Mouse (Mus musculus): ENCODE measurements at regions not wholly inside any gene's neighbourhood (a gene's known extent, or its start where the extent isn't known, plus 50 kb on each side); places are given as distances from the start of the nearest gene placed in this dataset.

DNA sequence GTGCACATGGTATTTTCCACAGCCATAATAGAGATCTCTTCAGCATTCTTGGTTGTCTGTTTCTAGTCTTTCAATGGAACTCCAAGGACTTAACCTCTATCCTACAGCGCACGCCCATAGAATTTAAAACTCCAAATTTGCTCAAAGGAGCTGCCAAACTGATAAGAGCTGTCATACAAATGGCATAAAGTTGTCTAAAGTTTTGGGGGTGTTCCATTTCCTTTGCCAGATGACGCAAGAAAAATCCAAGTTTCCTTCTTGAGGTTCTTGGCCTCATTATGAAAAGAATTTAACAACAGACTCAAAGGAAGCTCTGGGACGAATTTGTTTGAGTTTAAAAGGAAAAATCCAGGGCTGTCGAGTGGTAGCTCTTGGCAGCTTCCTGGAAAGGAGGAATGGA lies 246.6 kb downstream of the Cxcl12 start:
- Histone ChIP-seq H3K36me3 (ENCODE audit: control insufficient read depth in 1 of 2, insufficient read depth in 2 of 2, low read length in 2 of 2) (no peaks in the 10 kb centered on the region), H3K9me3 (replicated peaks; ENCODE audit: insufficient read depth, low read length) (no peaks in the 10 kb centered on the region), H3K9ac (ENCODE audit: control insufficient read depth, low read depth, low read length, poor library complexity, severe bottlenecking) (no peak overlapping the region), H3K27ac (ENCODE audit: control insufficient read depth, low read depth, low read length) (no peak overlapping the region), H3K79me2 (ENCODE audit: control insufficient read depth, insufficient read depth, low read length, poor library complexity) (no peaks in the 10 kb centered on the region), H3K4me1 (ENCODE audit: control insufficient read depth in 1 of 2, insufficient read depth in 2 of 2, low read length in 2 of 2) (no peaks in the 10 kb centered on the region), H3K4me3 (ENCODE audit: control insufficient read depth in 1 of 2, insufficient read depth in 1 of 2, low read depth in 2 of 2, low read length in 2 of 2) (no peak overlapping the region), H3K27me3 (ENCODE audit: control insufficient read depth in 1 of 2, insufficient read depth in 2 of 2, low read length in 2 of 2) (no peaks in the 10 kb centered on the region)
- DNase-seq (ENCODE audit: low read depth, low spot score): no peak
- no peak for TF ChIP-seq ZNF384 (IDR thresholded peaks at IDR 0.05; ENCODE audit: low read depth, low read length)
- TF ChIP-seq POLR2AphosphoS5 (IDR thresholded peaks at IDR 0.05; ENCODE audit: borderline replicate concordance, low read depth, low read length): no peak
- TF ChIP-seq JUND (IDR thresholded peaks at IDR 0.05; ENCODE audit: low read depth, low read length): no peak
- no peak for TF ChIP-seq CTCF (IDR thresholded peaks at IDR 0.05 in 2 of 3, conservative IDR thresholded peaks at IDR 0.05 in 1 of 3; ENCODE audit: control insufficient read depth in 1 of 3, insufficient read depth in 1 of 3, low read depth in 2 of 3, low read length in 3 of 3, poor library complexity in 1 of 3, severe bottlenecking in 1 of 3)
- TF ChIP-seq SMC3 (IDR thresholded peaks at IDR 0.05; ENCODE audit: low read depth, low read length): no peak

- no peak for DNase-seq (ENCODE audit: low read depth, low spot score)
- H3K9me3 ChIP-seq (replicated peaks; ENCODE audit: insufficient read depth, low read length): no peaks in the 10 kb centered on the region
- H3K4me3 ChIP-seq (ENCODE audit: control insufficient read depth in 1 of 2, insufficient read depth in 1 of 2, low read depth in 2 of 2, low read length in 2 of 2): no peak overlapping the region
- TF ChIP-seq SIN3A (IDR thresholded peaks at IDR 0.05; ENCODE audit: low read length) (no peak), TBP (IDR thresholded peaks at IDR 0.05; ENCODE audit: low read depth, low read length) (no peak), GABPA (IDR thresholded peaks at IDR 0.05; ENCODE audit: low read depth, low read length) (no peak), E2F4 (IDR thresholded peaks at IDR 0.05; ENCODE audit: borderline replicate concordance, low read depth, low read length) (no peak)
- H3K27me3 ChIP-seq (ENCODE audit: control insufficient read depth in 1 of 2, insufficient read depth in 2 of 2, low read length in 2 of 2): no peaks in the 10 kb centered on the region
- no peaks in the 10 kb centered on the region for H3K36me3 ChIP-seq (ENCODE audit: control insufficient read depth in 1 of 2, insufficient read depth in 2 of 2, low read length in 2 of 2)
- H3K9ac ChIP-seq (ENCODE audit: control insufficient read depth, low read depth, low read length, poor library complexity, severe bottlenecking): no peak overlapping the region
- H3K27ac ChIP-seq (ENCODE audit: control insufficient read depth, low read depth, low read length): no peak overlapping the region
- H3K79me2 ChIP-seq (ENCODE audit: control insufficient read depth, insufficient read depth, low read length, poor library complexity): no peaks in the 10 kb centered on the region
- no peaks in the 10 kb centered on the region for H3K4me1 ChIP-seq (ENCODE audit: control insufficient read depth in 1 of 2, insufficient read depth in 2 of 2, low read length in 2 of 2)
These were observed 247.6 kb downstream of the Cxcl12 start for GRCm38 (mm10) chr6:117415901-117416300.

- Histone ChIP-seq H3K9ac (ENCODE audit: control insufficient read depth, low read depth, low read length, poor library complexity, severe bottlenecking) (no peak overlapping the region), H3K79me2 (ENCODE audit: control insufficient read depth, insufficient read depth, low read length, poor library complexity) (no peaks in the 10 kb centered on the region), H3K4me3 (ENCODE audit: control insufficient read depth in 1 of 2, insufficient read depth in 1 of 2, low read depth in 2 of 2, low read length in 2 of 2) (no peak overlapping the region), H3K36me3 (ENCODE audit: control insufficient read depth in 1 of 2, insufficient read depth in 2 of 2, low read length in 2 of 2) (no peaks in the 10 kb centered on the region), H3K27me3 (ENCODE audit: control insufficient read depth in 1 of 2, insufficient read depth in 2 of 2, low read length in 2 of 2) (no peaks in the 10 kb centered on the region), H3K4me1 (ENCODE audit: control insufficient read depth in 1 of 2, insufficient read depth in 2 of 2, low read length in 2 of 2) (no peaks in the 10 kb centered on the region), H3K27ac (ENCODE audit: control insufficient read depth, low read depth, low read length) (no peak overlapping the region), H3K9me3 (replicated peaks; ENCODE audit: insufficient read depth, low read length) (no peaks in the 10 kb centered on the region)
- DNase-seq (ENCODE audit: low read depth, low spot score): no peak
- no peak for TF ChIP-seq USF2 (IDR thresholded peaks at IDR 0.05; ENCODE audit: borderline replicate concordance in 1 of 2, insufficient read depth in 1 of 2, low read depth in 1 of 2, low read length in 2 of 2)
- TF ChIP-seq ZKSCAN1 (IDR thresholded peaks at IDR 0.05; ENCODE audit: low read depth, low read length): no peak
- TF ChIP-seq EP300 (IDR thresholded peaks at IDR 0.05; ENCODE audit: low read depth in 1 of 2, low read length in 2 of 2): no peak
- no peak for TF ChIP-seq TBP (IDR thresholded peaks at IDR 0.05; ENCODE audit: low read depth, low read length)
- TF ChIP-seq MXI1 (IDR thresholded peaks at IDR 0.05; ENCODE audit: low read depth, low read length): no peak
- no peak for TF ChIP-seq HCFC1 (IDR thresholded peaks at IDR 0.05; ENCODE audit: low read depth, low read length)
- TF ChIP-seq POLR2AphosphoS2 (IDR thresholded peaks at IDR 0.05; ENCODE audit: low read length): no peak
- TF ChIP-seq SMC3 (IDR thresholded peaks at IDR 0.05; ENCODE audit: low read depth, low read length): no peak
- TF ChIP-seq MYB (IDR thresholded peaks at IDR 0.05; ENCODE audit: low read depth, low read length): no peak
- TF ChIP-seq ZMIZ1 (IDR thresholded peaks at IDR 0.05; ENCODE audit: low read depth, low read length): no peak
- TF ChIP-seq RAD21 (IDR thresholded peaks at IDR 0.05; ENCODE audit: low read depth, low read length): no peak
- no peak for TF ChIP-seq POLR2AphosphoS5 (IDR thresholded peaks at IDR 0.05; ENCODE audit: borderline replicate concordance, low read depth, low read length)
- no peak for TF ChIP-seq NRF1 (IDR thresholded peaks at IDR 0.05; ENCODE audit: insufficient read depth, low read depth, low read length, poor library complexity, severe bottlenecking)
- TF ChIP-seq KAT2A (conservative IDR thresholded peaks at IDR 0.05; ENCODE audit: low read depth, low read length): no peak
- no peak for TF ChIP-seq ZNF384 (IDR thresholded peaks at IDR 0.05; ENCODE audit: low read depth, low read length)
- no peak for TF ChIP-seq CHD2 (IDR thresholded peaks at IDR 0.05; ENCODE audit: low read length)
- TF ChIP-seq ELF1 (IDR thresholded peaks at IDR 0.05; ENCODE audit: low read depth, low read length): no peak
These were observed 248.1 kb downstream of the Cxcl12 start for GRCm38 (mm10) chr6:117416461-117416860.
